Mouse (Mus musculus) left cerebral cortex, adult 2 months (tissue): ENCODE measurements at regions not wholly inside any gene's neighbourhood (a gene's known extent, or its start where the extent isn't known, plus 50 kb on each side); places are given as distances from the start of the nearest gene placed in this dataset.

Experiments used
- DNase-seq, 2 experiments: peaks; one replicate each; pipeline ENCODE4 v3.0.0; 2021 to 2022; ENCODE audit warnings: low spot score in 2 of 2, mixed read lengths in 1 of 2; ENCODE audit errors: extremely low spot score in 1 of 2
- H3K27ac ChIP-seq: fragments of 200-600 bp; 2 replicates; pipeline ENCODE4 v1.8.1; 2022
- H3K4me3 ChIP-seq: fragments of 200-600 bp; 2 replicates; pipeline ENCODE4 v1.8.1; 2022
- CTCF ChIP-seq: fragments of 200-600 bp; IDR thresholded peaks from 2 replicates; pipeline ENCODE4 v1.8.1; 2022; ENCODE audit warnings: antibody characterized with exemption, mild to moderate bottlenecking, moderate library complexity
- intact Hi-C: fragments of 180-260 bp; cut with DNase I; formaldehyde crosslinking; loops from one replicate; pipeline ENCODE4 v1.15.1; 2025

- Histone ChIP-seq H3K27ac (no peak overlapping the region), H3K4me3 (no peak overlapping the region)
- TF ChIP-seq CTCF = no peak
- intact Hi-C loops = no loop called here
- DNase-seq = no peak
Measured at GRCm38 (mm10) chr10:118760441-118760840, 109.6 kb downstream of the Dyrk2 start.

- Histone ChIP-seq H3K27ac (no peak overlapping the region), H3K4me3 (no peak overlapping the region)
- DNase-seq = no peak
- intact Hi-C loops = no loop called here
- TF ChIP-seq CTCF = no peak
Measured at GRCm38 (mm10) chr10:118761101-118761868, 108.7 kb downstream of the Dyrk2 start.

DNA sequence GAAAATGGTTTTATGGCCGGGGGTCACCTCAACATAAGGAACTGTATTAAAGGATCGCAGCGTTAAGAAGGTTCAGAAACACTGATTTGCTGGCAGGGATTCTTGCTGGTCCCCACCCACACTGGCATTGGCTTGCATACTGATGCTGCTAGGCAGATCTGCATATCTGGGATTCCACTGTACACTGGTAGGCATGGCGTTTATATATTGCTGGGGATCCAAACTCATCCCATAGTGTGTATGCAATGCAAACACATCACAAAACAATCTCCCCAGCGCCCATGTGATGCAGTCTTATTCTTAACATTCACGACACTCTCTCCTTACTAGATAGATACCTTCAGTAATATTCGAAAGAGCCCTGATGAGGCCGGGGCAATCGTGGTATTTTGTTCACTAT, 105.0 kb downstream of the Dyrk2 start:
- no peak for TF ChIP-seq CTCF
- H3K27ac ChIP-seq = no peak overlapping the region
- no peak overlapping the region for H3K4me3 ChIP-seq
- intact Hi-C loops = no loop called here
- no peak for DNase-seq

GRCm38 (mm10) chr10:118765544-118766441, 104.2 kb downstream of the Dyrk2 start:
- intact Hi-C loops = no loop called here
- no peak for TF ChIP-seq CTCF
- no peak overlapping the region for H3K27ac ChIP-seq
- H3K4me3 ChIP-seq = no peak overlapping the region
- DNase-seq = no peak

- no peak overlapping the region for H3K4me3 ChIP-seq
- TF ChIP-seq CTCF = no peak
- intact Hi-C loops = no loop called here
- H3K27ac ChIP-seq = no peak overlapping the region
- DNase-seq = no peak
Measured at GRCm38 (mm10) chr10:118766826-118767225, 103.2 kb downstream of the Dyrk2 start.

GRCm38 (mm10) chr10:118769751-118770150, 100.3 kb downstream of the Dyrk2 start:
- DNase-seq = no peak
- TF ChIP-seq CTCF = no peak
- intact Hi-C loops = no loop called here
- H3K27ac ChIP-seq = no peak overlapping the region
- H3K4me3 ChIP-seq = no peak overlapping the region

DNA sequence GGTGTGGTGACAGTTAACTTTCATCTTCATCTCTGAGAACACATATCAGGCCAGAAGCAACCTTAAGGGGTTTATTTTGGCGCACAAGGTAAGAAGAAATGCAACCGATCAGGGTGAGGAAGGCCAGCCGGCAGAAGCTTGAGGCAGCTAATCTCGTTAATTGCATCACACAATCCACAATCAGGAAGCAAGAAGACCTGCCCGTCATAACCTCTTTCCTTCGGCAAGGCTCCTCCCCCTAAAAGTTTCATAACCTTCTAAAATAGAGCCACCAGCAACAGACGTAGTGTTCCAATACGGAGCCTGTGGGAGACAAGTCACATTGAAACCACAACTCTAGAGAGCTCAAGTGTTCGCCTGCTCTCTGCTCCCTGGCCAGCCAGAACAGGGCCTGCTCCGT, 91.4 kb downstream of the Dyrk2 start:
- no peak for DNase-seq
- intact Hi-C loops = no loop called here
- no peak for TF ChIP-seq CTCF

GRCm38 (mm10) chr10:118780831-118781569, 89.0 kb downstream of the Dyrk2 start:
- no peak for DNase-seq
- TF ChIP-seq CTCF = peak; percentile 32
- intact Hi-C loops = loop anchor here (5.0 kb wide), 1 partner anchor 64 kb away; no protein-coding TSS in a partner anchor
- Histone ChIP-seq H3K27ac (no peak overlapping the region), H3K4me3 (no peak overlapping the region)

More for the DNA sequence above, 91.4 kb downstream of the Dyrk2 start:
- no peak overlapping the region for H3K4me3 ChIP-seq
- H3K27ac ChIP-seq = no peak overlapping the region

DNA sequence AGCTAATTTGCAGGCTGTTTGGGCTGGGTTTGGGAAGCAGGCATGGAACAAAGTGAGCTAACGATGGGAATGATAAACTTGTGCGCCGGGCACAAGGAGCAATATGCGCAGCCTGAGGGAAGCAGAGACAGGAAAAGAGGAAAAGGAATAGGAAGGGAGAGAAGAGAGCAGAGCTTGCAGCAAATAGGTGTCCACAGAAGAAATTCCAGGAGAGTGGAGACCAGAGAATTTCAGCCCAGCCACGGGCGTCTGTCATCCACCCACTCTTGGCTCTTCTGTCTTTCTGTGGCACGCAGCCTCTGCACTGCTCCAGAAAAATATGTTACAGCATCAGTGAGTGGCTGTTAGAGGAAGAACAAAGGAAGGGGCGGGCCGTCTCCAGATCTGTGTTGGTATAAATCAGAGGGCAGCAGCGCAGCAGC, 88.2 kb downstream of the Dyrk2 start:
- H3K27ac ChIP-seq = no peak overlapping the region; the same call in 1 of the 2 replicates
- DNase-seq = peak; percentile 23 to 41
- no peak overlapping the region for H3K4me3 ChIP-seq
- intact Hi-C loops = loop anchor here (5.0 kb wide), 1 partner anchor 65 kb away; no protein-coding TSS in a partner anchor
- TF ChIP-seq CTCF = no peak

DNA sequence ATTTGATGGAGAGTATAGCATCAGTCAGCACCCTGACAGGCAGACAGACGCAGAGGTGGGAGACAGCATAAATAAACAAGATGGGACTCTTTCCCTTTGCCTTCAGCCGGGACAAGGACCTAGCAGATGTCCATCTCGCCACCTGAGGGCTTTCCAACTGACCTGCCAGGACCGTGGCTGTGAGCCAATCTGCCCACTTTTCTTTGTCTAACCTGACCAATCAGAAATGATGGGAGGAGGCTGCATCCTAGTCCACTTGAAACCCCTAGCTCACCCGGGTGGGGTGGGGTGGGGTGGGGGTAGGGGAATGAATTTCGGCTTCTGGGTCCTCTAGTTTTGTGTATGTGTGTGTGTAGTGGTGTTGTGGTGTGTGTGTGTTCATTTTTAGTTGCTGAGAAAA, 87.4 kb downstream of the Dyrk2 start:
- no peak for DNase-seq
- TF ChIP-seq CTCF = no peak
- intact Hi-C loops = loop anchor here (5.0 kb wide), 1 partner anchor 65 kb away; no protein-coding TSS in a partner anchor
- Histone ChIP-seq H3K27ac (no peak overlapping the region), H3K4me3 (no peak overlapping the region)

GRCm38 (mm10) chr10:118787280-118787690, 82.7 kb downstream of the Dyrk2 start:
- Histone ChIP-seq H3K4me3 (no peak overlapping the region), H3K27ac (no peak overlapping the region)
- DNase-seq = no peak
- TF ChIP-seq CTCF = no peak
- intact Hi-C loops = no loop called here
